Mouse (Mus musculus) granulocyte monocyte progenitor cell, adult 5-6 weeks (primary cell): ENCODE results near the gene Dtd1. TPM values are rescaled to one million over a fixed set of nuclear protein-coding genes. Genes with fewer than 3 reads are reported as not detected.

ENCODE experiments used
- ATAC-seq: replicated peaks from 2 replicates; pipeline ENCODE4 v1.8.0; 2016; ENCODE audit warnings: mild to moderate bottlenecking, moderate TSS enrichment, inconsistent platforms; ENCODE audit not compliant: poor library complexity, severe bottlenecking
- total RNA-seq, 2 experiments: library from RNA; stranded (forward) in 1 of 2; stranded (reverse) in 1 of 2; fragments of 200-712, 200-1000 nt in 1 of 2; fragments of >200 nt in 1 of 2; fragmentation: Nextera tagmentation in 1 of 2; gene quantifications; 2 replicates each; pipeline ENCODE4 v1.2.3; 2014 to 2017

Gene Dtd1
- total RNA-seq, 2 experiments from 2014 or later, result 39.9 to 75.9 TPM

GRCm38 (mm10) chr2:144755016-144755415, 155.3 kb downstream of the Dtd1 start:
- no peak for ATAC-seq

GRCm38 (mm10) chr2:144760666-144761065, 161.0 kb downstream of the Dtd1 start:
- ATAC-seq, result no peak

- no peak for ATAC-seq
Measured at GRCm38 (mm10) chr2:144763706-144764105, 164.0 kb downstream of the Dtd1 start.

- no peak for ATAC-seq
Measured at GRCm38 (mm10) chr2:144764116-144764788, 164.6 kb downstream of the Dtd1 start.

- peak; percentile 40; the same call in 1 of the 2 replicates for ATAC-seq
Measured at GRCm38 (mm10) chr2:144765219-144765618, 165.5 kb downstream of the Dtd1 start.

GRCm38 (mm10) chr2:144768375-144769117, 168.8 kb downstream of the Dtd1 start:
- no peak for ATAC-seq

GRCm38 (mm10) chr2:144769118-144769496, 169.4 kb downstream of the Dtd1 start:
- ATAC-seq, result no peak

GRCm38 (mm10) chr2:144769556-144769955, 169.9 kb downstream of the Dtd1 start:
- no peak for ATAC-seq

GRCm38 (mm10) chr2:144770452-144770941, 170.8 kb downstream of the Dtd1 start:
- ATAC-seq, result no peak

GRCm38 (mm10) chr2:144771841-144772240, 172.1 kb downstream of the Dtd1 start:
- ATAC-seq, result peak; percentile 44

- no peak for ATAC-seq
Measured at GRCm38 (mm10) chr2:144774636-144775160, 175.0 kb downstream of the Dtd1 start.

GRCm38 (mm10) chr2:144775626-144776025, 175.9 kb downstream of the Dtd1 start:
- ATAC-seq, result no peak

GRCm38 (mm10) chr2:144779263-144779662, 179.6 kb downstream of the Dtd1 start:
- peak; percentile 78 for ATAC-seq

GRCm38 (mm10) chr2:144780731-144781130, 181.0 kb downstream of the Dtd1 start:
- no peak for ATAC-seq

- ATAC-seq, result no peak
Measured at GRCm38 (mm10) chr2:144781871-144782270, 182.2 kb downstream of the Dtd1 start.

GRCm38 (mm10) chr2:144782481-144782880, 182.8 kb downstream of the Dtd1 start:
- no peak for ATAC-seq

- no peak for ATAC-seq
Measured at GRCm38 (mm10) chr2:144783190-144783589, 183.5 kb downstream of the Dtd1 start.

- ATAC-seq, result no peak
Measured at GRCm38 (mm10) chr2:144783831-144784230, 184.1 kb downstream of the Dtd1 start.

- ATAC-seq, result no peak
Measured at GRCm38 (mm10) chr2:144791671-144792294, 192.1 kb downstream of the Dtd1 start.

- no peak for ATAC-seq
Measured at GRCm38 (mm10) chr2:144797515-144797914, 197.8 kb downstream of the Dtd1 start.
